Mouse (Mus musculus): ENCODE results near the gene Epb41l3. TPM values are rescaled to one million over a fixed set of nuclear protein-coding genes. Genes with fewer than 3 reads are reported as not detected.

Gene Epb41l3
- total RNA-seq (2023): 1 to 10 TPM; 1.2 to 1.3 TPM

GRCm38 (mm10) chr17:69075501-69076237, at the start of gene Epb41l3:
Gene Epb41l3, plus strand, starts transcription at chr17:69075683.

Other genes starting within 250 kb of the Epb41l3 start
- gene Tmem200c, start 249.1 kb upstream of the Epb41l3 start, total RNA-seq (2023): not detected